Mouse (Mus musculus): ENCODE data around the gene Olfr907.

- TF ChIP-seq CTCF (IDR thresholded peaks at IDR 0.05; ENCODE audit: borderline replicate concordance, extremely low read depth, insufficient read depth, insufficient read length) (no peak), POLR2A (IDR thresholded peaks at IDR 0.05; ENCODE audit: borderline replicate concordance, extremely low read depth, insufficient read depth, insufficient read length, poor library complexity, severe bottlenecking) (no peak)
Measured at GRCm38 (mm10) chr9:38495501-38495900, at the start of gene Olfr907.
